Mouse (Mus musculus) midbrain, embryonic 12.5 days (tissue): ENCODE results near the gene Olfr744. TPM values are rescaled to one million over a fixed set of nuclear protein-coding genes. Genes with fewer than 3 reads are reported as not detected.
"Not testable (repeated sequence)": the region's sequence is repeated elsewhere in the genome, so short reads cannot be mapped to it uniquely, and the experiment has no call there.

Source experiments
- ATAC-seq: fragments of 200-750 bp; cut with Nextera tagmentation; 2 replicates; pipeline ENCODE4 v1.8.0; 2017; ENCODE audit warnings: low read depth, moderate TSS enrichment, moderate library complexity; ENCODE audit not compliant: low FRiP score
- H3K27ac ChIP-seq: fragments of 300-500 bp; sonication (generic); replicated peaks from 2 replicates; pipeline ENCODE4 v1.5.1; 2016; ENCODE audit warnings: mild to moderate bottlenecking
- H3K27me3 ChIP-seq: fragments of 300-500 bp; sonication (generic); 2 replicates; pipeline ENCODE4 v1.6.1; 2016; ENCODE audit warnings: mild to moderate bottlenecking
- H3K36me3 ChIP-seq: fragments of 300-500 bp; sonication (generic); 2 replicates; pipeline ENCODE4 v1.6.1; 2016
- H3K4me1 ChIP-seq: fragments of 300-500 bp; sonication (generic); 2 replicates; pipeline ENCODE4 v1.6.1; 2016
- H3K4me2 ChIP-seq: fragments of 300-500 bp; sonication (generic); replicated peaks from 2 replicates; pipeline ENCODE4 v1.6.1; 2016; ENCODE audit warnings: mild to moderate bottlenecking, moderate library complexity
- H3K4me3 ChIP-seq: fragments of 300-500 bp; sonication (generic); 2 replicates; pipeline ENCODE4 v1.5.1; 2016; ENCODE audit warnings: mild to moderate bottlenecking
- H3K9ac ChIP-seq: fragments of 300-500 bp; sonication (generic); replicated peaks from 2 replicates; pipeline ENCODE4 v1.6.1; 2016; ENCODE audit warnings: mild to moderate bottlenecking, moderate library complexity
- H3K9me3 ChIP-seq: fragments of 300-500 bp; sonication (generic); 2 replicates; pipeline ENCODE4 v1.6.1; 2016; ENCODE audit warnings: mild to moderate bottlenecking
- WGBS: fragments of 180-500 bp; shearing (Covaris S2); methylation state at CpG from one replicate; pipeline ENCODE4 v1.1.7; 2016; 5-methylcytosine and 5-hydroxymethylcytosine counted together
- polyA plus RNA-seq: library from polyadenylated mRNA; unstranded; fragments of >200 nt; fragmentation: Nextera tagmentation; extraction: Ambion mirVana; gene quantifications from 2 replicates; pipeline ENCODE4 v1.2.1, GENCODE M21; 2016

Gene Olfr744
- polyA plus RNA-seq, result not detected in 2 replicates

- H3K27ac ChIP-seq, result no peak within 1 kb of the TSS
- H3K4me3 ChIP-seq, result no peak within 1 kb of the TSS
- no peak within 1 kb of the TSS for H3K9ac ChIP-seq
- no peaks in the 10 kb centered on the region for H3K36me3 ChIP-seq
- H3K4me1 ChIP-seq, result no peaks in the 10 kb centered on the region
- H3K27me3 ChIP-seq, result no peaks in the 10 kb centered on the region
- no peak for ATAC-seq
- 86% methylated on average over 2 of the region's 2 CpGs for WGBS
- H3K4me2 ChIP-seq, result no peak within 1 kb of the TSS
- H3K9me3 ChIP-seq, result no peaks in the 10 kb centered on the region
These were observed at the start of gene Olfr744 for GRCm38 (mm10) chr14:50614579-50614978. TSS of gene Olfr744 (plus strand) at chr14:50614879.

- H3K36me3 ChIP-seq, H3K27me3 ChIP-seq, H3K4me2 ChIP-seq, H3K27ac ChIP-seq, H3K9me3 ChIP-seq, H3K9ac ChIP-seq, H3K4me1 ChIP-seq, H3K4me3 ChIP-seq, ATAC-seq: not testable (repeated sequence)
- WGBS, result 73% methylated on average over 1 of the region's 1 CpGs
These were observed 41.6 kb upstream of the Olfr744 start for GRCm38 (mm10) chr14:50573056-50573455.

GRCm38 (mm10) chr14:50639088-50639487 lies 24.4 kb downstream of the Olfr744 start, which contains the start of gene Olfr745:
TSS of gene Olfr745 (plus strand) at chr14:50639388.
- no peaks in the 10 kb centered on the region for H3K36me3 ChIP-seq
- H3K4me3 ChIP-seq, result no peak within 1 kb of the TSS
- no peak within 1 kb of the TSS for H3K27ac ChIP-seq
- H3K9ac ChIP-seq, result no peak within 1 kb of the TSS
- no peaks in the 10 kb centered on the region for H3K9me3 ChIP-seq
- WGBS, result 82% methylated on average over 2 of the region's 2 CpGs
- H3K27me3 ChIP-seq, result no peaks in the 10 kb centered on the region
- ATAC-seq, result no peak
- H3K4me1 ChIP-seq, result no peaks in the 10 kb centered on the region
- no peak within 1 kb of the TSS for H3K4me2 ChIP-seq

- H3K4me2 ChIP-seq, result no peak within 1 kb of the TSS
- 0 out of 2 replicates have a peak, but pooled peaks cover 5% of the 10 kb centered on the region for H3K9me3 ChIP-seq
- ATAC-seq, result no peak
- H3K36me3 ChIP-seq, result no peaks in the 10 kb centered on the region
- H3K4me3 ChIP-seq, result no peak within 1 kb of the TSS
- no peak within 1 kb of the TSS for H3K27ac ChIP-seq
- no peaks in the 10 kb centered on the region for H3K4me1 ChIP-seq
- H3K9ac ChIP-seq, result no peak within 1 kb of the TSS
- H3K27me3 ChIP-seq, result no peaks in the 10 kb centered on the region
These were observed 32.1 kb downstream of the Olfr744 start, which contains the start of gene Olfr746 for GRCm38 (mm10) chr14:50646783-50647182. TSS of gene Olfr746 (plus strand) at chr14:50647083.

Other genes with a start within 250 kb of the Olfr744 start
- not detected in 2 replicates for gene Olfr736, start 233.7 kb upstream of the Olfr744 start, polyA plus RNA-seq
- gene Olfr738, start 207.3 kb upstream of the Olfr744 start, polyA plus RNA-seq, result not detected in 2 replicates
- not detected in 2 replicates for gene Olfr739, start 196.3 kb upstream of the Olfr744 start, polyA plus RNA-seq
- not detected in 2 replicates for gene Olfr740, start 169.3 kb upstream of the Olfr744 start, polyA plus RNA-seq
- not detected in 2 replicates for gene Olfr741, start 142.1 kb upstream of the Olfr744 start, polyA plus RNA-seq
- not detected in 2 replicates for gene Olfr742, start 111.3 kb upstream of the Olfr744 start, polyA plus RNA-seq
- gene Olfr743, start 93.0 kb upstream of the Olfr744 start, polyA plus RNA-seq, result not detected in 2 replicates
- gene Olfr745, start 24.5 kb downstream of the Olfr744 start, polyA plus RNA-seq, result not detected in 2 replicates
- gene Olfr746, start 32.2 kb downstream of the Olfr744 start, polyA plus RNA-seq, result not detected in 2 replicates
- not detected in 2 replicates for gene Olfr747, start 78.3 kb downstream of the Olfr744 start, polyA plus RNA-seq
- not detected in 2 replicates for gene Olfr748, start 92.5 kb downstream of the Olfr744 start, polyA plus RNA-seq
- gene Olfr749, start 130.2 kb downstream of the Olfr744 start, polyA plus RNA-seq, result not detected in 2 replicates
- 108 and 121 TPM in 2 replicates for gene Ttc5, start 170.6 kb downstream of the Olfr744 start, polyA plus RNA-seq
- not detected in 2 replicates for gene Ccnb1ip1, start 192.9 kb downstream of the Olfr744 start, polyA plus RNA-seq
- 52.1 and 55.8 TPM in 2 replicates for gene Parp2, start 193.0 kb downstream of the Olfr744 start, polyA plus RNA-seq